Mouse (Mus musculus) left cerebral cortex, adult 2 months (tissue): ENCODE results near the gene Mier2. TPM values are rescaled to one million over a fixed set of nuclear protein-coding genes. Genes with fewer than 3 reads are reported as not detected.
A peak's percentile ranks its signal among the peaks of the same experiment; 100 is the strongest.

Experiments
- DNase-seq, 2 experiments: peaks; one replicate each; pipeline ENCODE4 v3.0.0; 2021 to 2022; ENCODE audit warnings: low spot score in 2 of 2, mixed read lengths in 1 of 2; ENCODE audit errors: extremely low spot score in 1 of 2
- H3K27ac ChIP-seq: fragments of 200-600 bp; 2 replicates; pipeline ENCODE4 v1.8.1; 2022
- H3K4me3 ChIP-seq: fragments of 200-600 bp; 2 replicates; pipeline ENCODE4 v1.8.1; 2022
- CTCF ChIP-seq: fragments of 200-600 bp; IDR thresholded peaks from 2 replicates; pipeline ENCODE4 v1.8.1; 2022; ENCODE audit warnings: antibody characterized with exemption, mild to moderate bottlenecking, moderate library complexity
- intact Hi-C: fragments of 180-260 bp; cut with DNase I; formaldehyde crosslinking; loops from one replicate; pipeline ENCODE4 v1.15.1; 2025
- total RNA-seq, 2 experiments: library from RNA; stranded (reverse); gene quantifications; 2 replicates each; pipeline ENCODE4 v1.2.3; 2021

Gene Mier2
- total RNA-seq, 2 experiments from 2014 or later: 51.2 to 54.9 TPM

DNA sequence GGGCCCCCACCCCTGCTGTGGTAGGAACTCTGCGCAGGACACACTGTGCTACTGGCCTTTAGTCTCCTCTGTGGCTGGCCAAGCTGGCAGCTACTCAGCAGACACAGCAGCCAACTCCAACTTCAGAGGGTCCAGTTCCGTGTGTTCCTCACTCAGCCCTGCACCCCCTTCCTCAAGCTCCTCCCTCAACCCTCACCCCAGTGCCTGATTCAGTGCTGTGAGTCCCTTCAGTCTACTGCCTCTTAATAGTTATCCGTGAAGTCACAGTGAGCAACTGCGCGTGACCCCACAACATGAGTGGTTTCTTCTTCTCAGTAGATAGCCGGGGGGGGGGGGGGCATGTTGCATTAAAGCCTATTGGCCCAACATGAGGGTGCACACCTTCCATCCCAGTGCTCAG, 18.6 kb upstream of the Mier2 start:
- no peak overlapping the region for H3K4me3 ChIP-seq
- no peak for DNase-seq
- no peak overlapping the region for H3K27ac ChIP-seq
- no peak for TF ChIP-seq CTCF
- intact Hi-C loops: no loop called here

DNA sequence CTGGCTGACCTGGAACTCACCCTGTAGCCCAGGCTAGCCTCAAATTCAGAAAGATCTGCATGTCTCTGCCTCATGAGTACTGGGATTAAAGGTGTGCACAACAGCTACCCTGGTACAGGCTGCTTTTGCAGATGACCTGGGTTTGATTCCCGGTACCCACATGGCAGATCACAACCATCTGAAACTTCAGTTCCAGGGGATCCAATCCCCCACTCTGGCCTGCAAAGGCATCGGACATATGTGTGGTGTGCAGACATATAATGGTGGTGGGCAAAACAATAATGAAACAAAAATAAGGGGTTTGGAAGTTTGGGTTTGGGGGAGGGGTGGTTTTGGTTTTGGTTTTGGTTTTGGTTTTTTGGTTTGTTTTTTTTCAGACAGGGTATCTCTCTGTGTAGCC, 16.3 kb upstream of the Mier2 start:
- no peak for DNase-seq
- intact Hi-C loops: no loop called here
- TF ChIP-seq CTCF: no peak
- no peak overlapping the region for H3K4me3 ChIP-seq
- H3K27ac ChIP-seq: no peak overlapping the region

DNA sequence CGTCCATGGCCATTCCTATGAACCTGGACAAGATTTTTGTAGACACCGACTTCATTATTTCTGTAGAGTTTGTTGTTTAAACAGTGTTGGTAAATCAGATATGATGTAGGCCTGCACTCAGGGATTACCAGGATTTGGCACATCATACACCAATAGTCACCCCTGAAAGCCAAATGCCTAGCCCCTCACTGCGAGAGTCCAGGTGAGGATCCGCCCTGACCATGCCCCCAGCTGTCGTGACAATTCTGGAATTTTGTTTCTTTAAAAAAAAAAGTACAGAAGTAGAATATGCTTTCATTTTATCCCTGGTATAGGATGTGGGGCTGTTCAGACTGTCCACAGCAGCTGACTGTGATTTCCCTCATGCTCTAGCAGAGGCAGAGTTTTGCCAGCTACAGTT, 14.9 kb upstream of the Mier2 start:
- intact Hi-C loops: no loop called here
- Histone ChIP-seq H3K27ac (no peak overlapping the region), H3K4me3 (no peak overlapping the region)
- DNase-seq: no peak
- TF ChIP-seq CTCF: no peak

DNA sequence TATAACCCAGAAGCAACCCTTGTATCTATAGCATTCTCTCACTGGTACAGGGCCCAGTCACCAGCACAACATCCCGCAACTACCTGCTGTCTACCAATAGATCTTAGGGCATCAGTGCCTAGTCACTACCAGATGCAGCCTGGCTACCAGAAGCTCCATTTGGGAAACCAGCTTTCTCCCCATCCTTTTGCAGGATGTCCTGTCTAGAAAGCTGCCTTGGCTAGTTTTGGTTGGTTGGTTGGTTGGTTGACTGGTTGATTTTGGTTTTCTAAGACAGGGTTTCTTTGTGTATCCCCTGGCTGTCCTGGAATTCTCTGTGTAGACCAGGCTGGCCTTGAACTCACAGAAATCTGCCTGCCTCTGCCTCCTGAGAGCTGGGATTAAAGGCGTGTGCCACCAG, 4.7 kb upstream of the Mier2 start:
- Histone ChIP-seq H3K4me3 (no peak overlapping the region), H3K27ac (no peak overlapping the region)
- DNase-seq: no peak
- no peak for TF ChIP-seq CTCF
- intact Hi-C loops: no loop called here

DNA sequence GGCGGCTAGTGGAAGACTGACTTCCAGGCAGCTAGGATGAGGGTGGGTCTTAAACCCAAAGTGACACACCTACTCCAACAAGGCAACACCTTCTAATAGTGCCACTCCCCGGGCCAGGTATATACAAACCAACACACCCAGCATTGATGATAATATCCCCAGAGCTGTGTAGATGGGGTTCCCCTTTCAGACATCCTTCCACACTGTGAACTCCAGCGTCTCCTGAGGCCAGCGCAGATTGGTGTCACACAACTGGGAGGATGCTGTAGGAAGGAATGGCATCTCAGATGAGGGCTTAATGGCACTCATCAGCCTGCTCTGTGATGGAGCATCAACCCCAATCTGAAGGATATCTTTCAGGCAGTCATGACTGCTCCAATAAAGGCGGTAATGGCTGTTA, 2.5 kb upstream of the Mier2 start:
- no peak for DNase-seq
- TF ChIP-seq CTCF: no peak
- H3K27ac ChIP-seq: no peak overlapping the region
- H3K4me3 ChIP-seq: no peak overlapping the region
- intact Hi-C loops: no loop called here

DNA sequence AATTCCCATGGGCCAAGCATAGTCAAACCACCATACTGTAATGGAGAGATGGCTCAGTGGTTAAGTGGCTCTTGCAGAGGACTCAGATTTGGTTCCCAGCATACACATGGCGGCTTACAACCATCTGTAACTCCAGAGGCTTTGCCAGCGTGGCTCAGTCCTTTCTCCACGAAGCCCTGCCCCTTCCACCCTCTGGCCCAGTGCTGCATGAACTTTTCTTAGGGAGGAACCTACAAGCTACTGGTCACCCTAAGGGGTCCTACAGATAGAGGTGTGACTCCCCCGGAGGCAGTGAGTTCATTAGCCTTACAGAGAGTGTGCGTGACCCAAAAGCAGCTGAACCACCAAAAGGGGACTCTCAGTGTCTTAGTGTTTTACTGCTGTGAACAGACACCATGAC, 2.0 kb upstream of the Mier2 start:
- no peak for TF ChIP-seq CTCF
- no peak for DNase-seq
- no peak overlapping the region for H3K27ac ChIP-seq
- intact Hi-C loops: no loop called here
- H3K4me3 ChIP-seq: no peak overlapping the region

DNA sequence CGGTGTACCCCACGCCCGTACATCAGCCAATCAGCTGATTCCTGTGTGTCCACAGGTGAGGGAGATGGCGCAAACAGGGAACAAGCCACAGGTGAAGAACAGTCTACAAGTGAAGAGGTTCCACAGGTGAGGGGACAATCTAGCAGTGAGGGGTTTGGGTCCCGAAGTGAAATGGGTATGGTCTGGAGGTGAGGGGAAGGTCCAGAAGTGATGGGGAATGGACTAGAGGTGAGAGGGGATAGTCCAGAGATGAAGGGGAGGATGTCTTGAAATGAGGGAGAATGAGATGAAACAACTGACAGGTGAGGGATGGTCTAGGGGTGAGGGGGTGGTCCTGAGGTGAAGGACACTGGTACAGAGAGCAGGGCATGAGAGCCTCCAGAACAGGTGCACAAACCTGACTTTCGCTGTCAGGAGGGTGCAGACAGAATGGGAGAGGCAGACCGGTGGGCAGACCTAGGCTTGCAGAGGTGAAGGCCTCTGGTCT, 282 bp upstream of the Mier2 start:
- DNase-seq: no peak
- TF ChIP-seq CTCF: no peak
- no peak overlapping the region for H3K27ac ChIP-seq
- H3K4me3 ChIP-seq: peak overlapping the region; percentile 92
- intact Hi-C loops: no loop called here

DNA sequence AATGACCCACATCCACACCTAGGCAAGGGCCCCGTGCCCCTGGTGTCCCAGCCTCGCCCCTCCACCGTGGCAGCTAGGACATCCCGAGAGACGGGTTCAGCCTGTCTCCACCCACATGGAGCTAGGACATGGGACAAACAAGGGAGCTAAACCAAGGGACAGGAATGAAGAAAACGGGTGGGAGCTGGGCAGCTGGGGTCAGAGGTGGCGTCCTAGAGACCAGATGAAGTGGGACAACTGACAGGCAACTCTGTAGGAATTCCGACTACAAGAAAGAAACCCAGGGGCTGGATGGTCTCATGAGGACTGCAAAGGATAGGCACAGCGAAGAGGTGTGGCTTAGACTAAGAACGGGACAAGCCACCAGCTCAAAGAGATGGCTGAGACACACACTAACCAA, 1.3 kb downstream of the Mier2 start:
- no peak for TF ChIP-seq CTCF
- DNase-seq: no peak
- intact Hi-C loops: no loop called here
- Histone ChIP-seq H3K4me3 (peak overlapping the region; percentile 92), H3K27ac (no peak overlapping the region)

DNA sequence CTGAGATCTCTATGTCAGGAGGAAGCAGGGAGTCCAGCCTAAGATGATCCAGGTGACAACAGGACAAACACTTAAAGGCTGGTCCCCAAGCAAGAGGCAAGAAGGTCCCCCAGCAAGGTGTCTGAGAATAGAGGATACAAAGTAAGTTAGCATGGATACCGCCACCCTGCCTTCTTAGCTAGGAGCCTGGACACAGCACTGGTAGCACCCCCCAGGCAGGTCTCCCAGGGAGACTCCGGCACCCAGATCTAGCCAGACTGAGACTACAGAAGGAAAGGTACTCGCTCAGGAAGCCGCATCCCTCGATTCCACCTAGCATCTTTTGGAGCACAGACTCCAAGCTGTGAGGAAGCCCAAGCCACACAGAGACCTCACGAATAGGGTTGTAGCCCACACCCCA, 1.8 kb downstream of the Mier2 start:
- no peak for TF ChIP-seq CTCF
- Histone ChIP-seq H3K4me3 (no peak overlapping the region), H3K27ac (no peak overlapping the region)
- intact Hi-C loops: no loop called here
- DNase-seq: no peak

DNA sequence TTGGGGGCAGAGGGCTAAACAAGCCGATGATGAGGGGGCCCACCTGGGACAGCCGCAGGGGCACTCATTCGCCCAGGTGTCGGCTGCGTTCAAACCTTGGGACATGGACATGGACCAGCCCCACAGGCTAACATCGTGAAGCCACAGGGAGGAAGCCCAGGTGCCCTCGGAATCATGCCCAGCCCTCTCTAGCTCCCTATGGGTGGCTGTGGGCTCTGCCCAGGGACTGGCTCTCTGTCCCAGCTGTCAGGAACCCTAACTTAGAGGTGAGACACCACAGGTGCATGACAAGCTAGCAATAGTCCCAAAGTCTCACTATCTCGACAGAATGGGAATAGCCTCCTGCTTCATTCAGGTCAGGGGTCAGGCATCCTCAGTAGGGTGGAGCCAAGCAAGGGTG, 2.5 kb downstream of the Mier2 start:
- intact Hi-C loops: no loop called here
- no peak overlapping the region for H3K27ac ChIP-seq
- DNase-seq: no peak
- TF ChIP-seq CTCF: no peak
- no peak overlapping the region for H3K4me3 ChIP-seq

DNA sequence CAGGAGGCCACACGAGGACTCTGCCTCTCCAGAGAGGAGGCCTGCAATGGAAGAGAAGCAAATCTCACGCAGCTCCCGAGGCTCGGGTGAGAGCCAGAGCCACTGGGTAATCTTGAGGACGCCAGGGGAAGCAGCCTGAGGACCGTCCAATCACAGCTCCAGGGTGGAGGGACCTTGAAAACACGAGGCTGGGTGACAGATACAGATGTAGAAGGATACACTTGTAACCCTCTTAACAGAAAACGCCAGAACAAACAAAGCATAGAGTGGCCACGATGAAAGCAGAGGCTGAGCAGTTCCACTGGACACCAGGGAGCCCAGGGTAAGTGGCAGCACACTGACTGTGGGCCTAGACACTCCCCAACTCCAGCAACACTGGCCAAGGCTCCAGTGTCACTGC, 4.6 kb downstream of the Mier2 start:
- intact Hi-C loops: no loop called here
- Histone ChIP-seq H3K4me3 (no peak overlapping the region), H3K27ac (no peak overlapping the region)
- no peak for TF ChIP-seq CTCF
- DNase-seq: no peak

DNA sequence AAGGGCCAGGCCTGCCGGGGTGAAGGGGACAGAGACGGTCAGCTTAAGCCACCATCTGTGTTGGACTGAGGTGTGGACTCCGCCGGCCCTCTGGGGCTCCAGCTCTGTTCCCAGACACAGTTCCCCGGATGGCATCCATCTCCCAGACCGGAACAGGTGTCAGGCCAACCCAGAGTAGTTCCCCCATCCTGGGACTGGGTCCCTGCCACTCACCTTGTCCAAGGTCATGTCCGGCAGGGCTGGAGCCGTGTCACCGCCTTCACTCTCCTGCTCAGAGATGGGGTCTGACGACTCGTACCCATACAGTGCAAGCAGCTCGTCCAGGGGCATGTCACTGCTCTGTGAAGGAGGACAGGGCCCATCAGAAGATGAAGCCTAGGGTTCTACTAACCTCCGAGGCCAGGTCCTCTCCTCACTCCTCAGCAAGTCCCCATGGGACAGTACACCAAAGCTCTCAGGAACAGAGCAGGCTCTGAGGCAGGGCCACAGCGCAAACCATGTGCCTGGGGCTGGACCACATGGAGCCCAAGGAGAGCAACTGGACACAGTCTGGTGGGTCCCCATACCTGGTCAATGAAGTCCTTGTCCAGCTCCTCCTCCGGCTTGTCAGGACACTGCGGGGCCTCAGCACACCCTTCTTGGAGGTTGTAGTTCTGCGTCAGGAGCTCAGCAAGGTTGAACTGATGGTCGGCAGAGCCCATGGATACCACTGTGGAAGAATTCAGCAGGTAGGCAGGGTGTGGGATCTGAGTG, 5.9 kb downstream of the Mier2 start:
- no peak overlapping the region for H3K27ac ChIP-seq
- no peak for DNase-seq
- intact Hi-C loops: no loop called here
- TF ChIP-seq CTCF: no peak
- H3K4me3 ChIP-seq: no peak overlapping the region

DNA sequence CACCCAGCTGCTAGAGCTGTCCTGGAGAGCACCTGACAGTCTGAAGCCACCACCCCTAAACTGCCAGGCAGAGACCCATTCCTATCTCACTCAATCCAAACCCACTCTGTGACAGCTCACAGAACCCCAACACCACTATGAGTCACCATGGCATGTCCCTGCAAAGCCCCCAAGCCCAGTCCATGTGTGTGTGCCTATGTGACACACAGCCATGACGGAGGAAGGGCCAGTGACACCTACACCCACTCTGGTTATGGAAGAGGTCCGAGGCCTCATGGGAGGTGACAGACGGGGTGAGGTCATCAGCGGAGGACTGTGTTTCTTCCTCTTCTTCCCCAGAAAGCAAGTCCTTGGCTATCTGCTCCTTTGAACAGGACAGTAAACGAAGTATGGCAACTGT, 6.5 kb downstream of the Mier2 start:
- intact Hi-C loops: no loop called here
- no peak overlapping the region for H3K27ac ChIP-seq
- DNase-seq: no peak
- H3K4me3 ChIP-seq: no peak overlapping the region
- TF ChIP-seq CTCF: no peak
